Mouse (Mus musculus): Measurements from ENCODE around the gene Med16. TPM values are rescaled to one million over a fixed set of nuclear protein-coding genes. Genes with fewer than 3 reads are reported as not detected.
"Not testable (repeated sequence)": the region's sequence is repeated elsewhere in the genome, so short reads cannot be mapped to it uniquely, and the experiment has no call there.

Med16 gene
- polyA plus RNA-seq, 1 experiment: 31.7 TPM

DNA sequence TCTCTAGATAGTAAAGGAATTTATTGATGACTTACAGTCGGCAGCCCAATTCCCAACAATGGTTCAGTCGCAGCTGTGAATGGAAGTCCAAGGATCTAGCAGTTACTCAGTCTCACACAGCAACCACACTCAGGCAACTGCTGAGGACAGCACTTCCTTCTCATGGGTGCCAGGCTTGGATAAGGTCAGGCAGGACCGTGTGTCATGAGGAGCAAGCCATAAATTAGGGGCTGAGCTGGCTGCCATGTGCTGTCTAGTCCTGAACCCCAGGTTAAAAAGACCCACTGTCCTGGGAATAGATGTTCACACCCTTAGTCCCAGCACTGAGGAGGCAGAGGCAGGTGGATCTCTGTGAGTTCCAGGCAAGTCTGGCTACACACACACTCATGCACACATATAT, 23.8 kb downstream of the Med16 start:
- not testable (repeated sequence) for DNase-seq (ENCODE audit: low spot score)

DNA sequence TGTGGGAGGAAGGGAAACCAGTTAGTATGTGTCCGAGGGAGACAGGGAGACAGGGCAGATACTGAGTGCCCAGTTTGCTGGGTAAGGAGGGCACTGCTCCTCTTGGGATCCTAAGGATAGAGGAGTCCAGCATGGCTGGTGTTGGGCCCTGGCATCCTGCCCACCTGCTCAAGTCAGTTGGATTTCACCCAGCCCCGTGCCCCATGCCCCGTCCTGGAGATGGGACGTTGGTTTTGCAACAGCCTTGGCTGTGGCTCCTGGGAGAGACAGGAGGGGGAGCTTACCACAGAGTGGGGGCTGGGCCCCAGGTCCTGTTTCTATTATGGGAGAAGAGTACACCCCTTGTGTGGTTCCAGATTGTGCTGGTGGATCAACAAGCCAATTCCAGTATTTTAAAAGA, 24.3 kb downstream of the Med16 start:
- no peak for DNase-seq (ENCODE audit: low spot score)

DNA sequence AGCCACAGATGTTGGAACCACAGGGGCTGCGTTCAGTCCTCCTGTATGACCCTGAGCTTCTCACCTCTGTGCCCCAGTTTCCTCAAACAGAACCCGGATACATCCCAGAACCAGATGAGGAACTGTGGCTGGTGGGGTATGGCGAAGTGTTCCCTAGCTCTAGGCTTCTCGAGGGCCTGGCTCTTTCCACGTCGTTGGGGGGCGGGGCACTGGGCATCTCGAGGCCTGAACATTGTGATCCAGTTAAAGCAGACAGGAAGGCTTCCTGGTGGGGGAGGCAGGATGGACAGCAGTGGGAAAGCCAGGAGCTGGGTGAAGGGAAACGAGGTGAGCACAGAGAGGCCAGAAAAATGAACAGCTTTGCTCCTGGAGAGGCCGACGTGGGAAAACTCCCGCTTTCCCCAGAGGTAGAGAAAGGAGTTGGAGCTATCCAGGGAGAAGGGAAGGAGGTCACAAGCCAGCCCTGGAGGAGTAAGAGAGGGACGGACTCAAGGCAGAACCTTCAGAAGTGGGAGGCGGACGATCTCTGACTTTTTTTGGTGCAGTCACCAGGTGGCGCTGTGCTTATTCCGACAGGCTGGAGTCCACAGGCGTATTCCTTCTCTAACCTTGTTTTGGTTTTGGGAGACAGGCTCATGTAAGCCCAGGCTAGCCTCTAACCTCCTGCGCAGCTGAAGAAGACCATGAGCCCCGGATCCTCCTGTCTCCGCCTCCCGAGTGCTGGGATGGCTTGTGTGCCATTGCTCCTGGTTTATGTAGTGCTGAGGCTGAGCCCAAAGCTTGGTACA, 25.2 kb downstream of the Med16 start:
- DNase-seq (ENCODE audit: low spot score): no peak

DNA sequence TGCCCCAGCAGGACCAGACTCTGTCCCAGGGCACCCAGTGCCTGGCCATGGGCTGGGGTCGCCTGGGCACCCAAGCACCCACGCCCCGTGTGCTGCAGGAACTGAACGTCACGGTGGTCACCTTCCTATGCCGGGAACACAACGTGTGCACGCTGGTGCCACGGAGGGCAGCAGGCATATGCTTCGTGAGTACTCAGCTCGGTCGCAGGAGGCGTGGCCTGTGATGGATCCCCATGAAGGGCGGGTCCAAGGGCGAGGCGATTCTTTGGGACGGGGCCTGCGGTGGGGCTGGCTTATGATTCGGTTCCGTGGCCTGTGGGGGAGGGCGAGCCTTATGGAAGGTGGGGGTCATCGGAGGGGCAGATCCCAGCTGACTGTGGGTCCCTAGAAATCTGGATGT, 26.7 kb downstream of the Med16 start:
- no peak for DNase-seq (ENCODE audit: low spot score)

DNA sequence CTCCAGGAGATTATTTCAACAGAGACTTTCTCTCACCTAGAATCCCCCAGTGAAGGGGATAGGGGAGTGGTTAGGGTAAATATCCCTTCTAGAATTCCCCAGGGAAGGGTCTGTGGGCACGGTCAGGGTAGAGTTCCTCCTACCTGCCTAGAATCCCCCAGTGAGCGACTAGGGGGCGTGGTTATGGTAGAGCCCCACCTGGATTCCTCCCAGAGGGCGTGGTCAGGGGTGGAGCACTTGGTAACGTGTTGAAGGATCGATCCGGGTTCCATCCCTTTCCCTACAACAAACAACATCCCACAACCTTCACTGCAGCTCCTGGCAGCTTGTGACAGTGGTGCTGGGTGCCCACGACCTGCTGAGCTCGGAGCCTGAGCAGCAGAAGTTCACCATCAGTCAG, 28.0 kb downstream of the Med16 start:
- no peak for DNase-seq (ENCODE audit: low spot score)

DNA sequence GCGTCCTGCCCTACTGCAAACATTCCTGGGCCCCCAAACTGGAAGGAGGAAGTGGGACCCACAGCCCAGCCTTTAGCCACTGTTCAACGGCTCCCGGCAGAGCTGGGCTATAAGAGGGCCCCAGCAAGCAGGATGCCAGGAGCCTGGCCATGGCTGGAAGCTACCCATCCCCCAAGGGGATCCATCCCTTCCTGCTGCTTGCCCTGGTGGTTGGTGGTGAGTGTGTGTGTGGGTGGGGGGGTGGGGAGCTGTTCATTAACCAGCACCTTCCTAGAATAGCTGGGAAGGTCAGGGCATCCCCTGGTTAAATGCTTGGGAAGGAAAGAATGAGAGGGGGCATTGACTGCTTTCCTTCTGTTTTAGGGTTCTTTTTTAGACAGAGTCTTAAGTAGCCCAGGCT, 29.2 kb downstream of the Med16 start:
- DNase-seq (ENCODE audit: low spot score): no peak

DNA sequence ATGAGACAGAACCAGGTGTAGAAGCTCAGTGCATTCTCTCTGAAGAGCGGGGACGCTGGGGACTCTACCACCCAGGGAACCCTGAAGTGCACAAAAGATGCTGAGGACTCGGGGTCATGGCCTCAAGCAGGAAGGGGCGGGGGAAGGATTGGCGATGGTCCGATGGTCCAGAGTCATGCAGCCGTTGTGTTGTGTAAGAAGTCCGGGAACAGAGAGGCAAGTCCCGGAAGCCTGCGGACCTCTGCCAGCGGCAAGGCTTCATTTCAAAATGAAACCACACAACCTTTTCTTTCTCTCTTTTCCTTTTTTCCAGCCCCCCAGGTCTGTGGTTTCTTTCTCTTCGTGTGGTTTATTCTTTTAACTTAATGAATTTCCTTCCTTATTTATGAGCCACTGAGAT, 31.0 kb downstream of the Med16 start:
- no peak for DNase-seq (ENCODE audit: low spot score)

GRCm38 (mm10) chr10:79877174-79877573, 31.5 kb downstream of the Med16 start:
- DNase-seq (ENCODE audit: low spot score): no peak

GRCm38 (mm10) chr10:79874290-79874862, 34.3 kb downstream of the Med16 start, which contains the start of the genes Prtn3 and Plppr3:
Gene Prtn3, plus strand, starts transcription at chr10:79874476.
Gene Plppr3, minus strand, starts transcription at chr10:79874634.
- no peak for DNase-seq (ENCODE audit: low spot score)

- no peak for DNase-seq (ENCODE audit: low spot score)
Observed at GRCm38 (mm10) chr10:79873715-79874289, 34.9 kb downstream of the Med16 start.

DNA sequence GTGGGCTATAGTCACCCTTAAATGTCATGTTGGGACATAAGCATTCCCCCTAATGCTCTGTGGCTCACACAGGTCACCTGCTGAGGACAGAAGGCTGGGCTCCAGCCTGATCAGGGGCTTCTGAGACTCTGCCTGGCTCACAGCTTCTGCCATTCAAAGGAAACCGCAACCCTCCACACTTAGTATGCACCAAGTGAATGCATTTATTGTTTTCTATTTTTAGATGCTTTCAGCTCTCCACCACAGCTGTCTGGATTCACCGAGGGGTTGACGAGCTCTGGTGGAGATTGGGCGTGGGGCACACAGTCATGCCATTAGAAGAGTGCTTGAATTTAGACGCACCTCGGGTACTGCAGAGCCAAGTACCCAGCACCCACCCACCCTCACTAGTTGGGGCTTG, 35.4 kb downstream of the Med16 start:
- no peak for DNase-seq (ENCODE audit: low spot score)

DNA sequence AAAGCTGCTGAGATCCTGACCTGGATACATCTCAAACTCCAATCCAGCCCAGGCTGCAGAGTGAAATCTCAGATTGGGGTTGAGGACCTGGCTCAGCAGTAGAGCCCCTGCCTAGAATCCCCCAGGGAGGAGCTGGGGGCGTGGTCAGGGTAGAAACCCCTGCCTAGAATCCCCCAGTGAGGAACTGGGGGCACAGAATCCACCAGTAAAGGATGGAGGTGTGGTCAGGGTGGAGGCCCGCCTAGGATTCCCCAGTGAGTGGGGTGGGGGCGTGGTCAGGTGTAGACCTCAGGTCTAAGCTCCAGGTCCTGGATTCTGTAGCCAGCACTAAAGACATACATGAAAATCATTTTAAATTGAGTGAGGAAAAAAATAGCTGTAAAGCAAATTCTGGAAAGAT, 35.9 kb downstream of the Med16 start:
- no peak for DNase-seq (ENCODE audit: low spot score)

- no peak for DNase-seq (ENCODE audit: low spot score)
Observed at GRCm38 (mm10) chr10:79871845-79872244, 36.9 kb downstream of the Med16 start.

- no peak for DNase-seq (ENCODE audit: low spot score)
Observed at GRCm38 (mm10) chr10:79866601-79867000, 42.1 kb downstream of the Med16 start.

- no peak for DNase-seq (ENCODE audit: low spot score)
Observed at GRCm38 (mm10) chr10:79865801-79866295, 42.9 kb downstream of the Med16 start.

- DNase-seq (ENCODE audit: low spot score): no peak
Observed at GRCm38 (mm10) chr10:79865189-79865601, 43.5 kb downstream of the Med16 start.

DNA sequence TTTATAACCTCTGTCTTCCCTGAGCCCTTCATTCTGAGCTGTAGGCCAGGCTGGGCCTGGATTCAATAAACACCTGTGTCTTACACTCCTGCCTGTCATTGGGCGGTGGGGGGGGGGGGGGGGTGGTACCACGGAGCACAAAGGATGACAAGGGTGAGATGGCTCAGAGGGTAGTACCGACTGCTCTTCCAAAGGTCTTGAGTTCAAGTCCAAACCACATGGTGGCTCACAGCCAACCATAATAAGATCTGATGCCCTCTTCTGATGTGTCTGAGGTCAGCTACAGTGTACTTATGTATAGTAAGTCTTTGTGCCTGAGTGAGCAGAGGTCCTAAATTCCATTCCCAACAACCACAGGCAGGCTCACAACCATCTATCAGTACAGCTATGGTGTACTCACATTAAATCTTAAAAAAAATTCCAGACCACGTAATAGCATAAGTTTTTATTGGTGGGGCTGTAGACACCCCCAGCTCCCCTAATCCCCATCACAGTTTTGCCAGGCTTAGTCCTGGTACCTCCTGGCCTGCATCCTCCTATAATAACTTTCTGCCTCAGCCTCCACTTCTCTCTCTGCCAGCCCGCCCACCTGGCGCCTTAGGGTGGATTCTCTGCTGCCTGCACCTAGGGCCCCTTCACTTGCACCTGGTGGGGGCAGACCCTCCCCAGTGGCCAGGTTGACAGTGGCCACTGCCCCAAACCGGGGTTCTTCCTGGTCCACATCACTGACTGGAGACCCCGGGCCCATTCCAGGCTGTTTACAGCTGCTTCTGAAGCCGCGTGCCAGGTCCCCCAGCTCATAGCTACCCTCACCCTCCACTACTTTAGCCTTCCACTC, 44.2 kb downstream of the Med16 start:
- DNase-seq (ENCODE audit: low spot score): no peak

- no peak for DNase-seq (ENCODE audit: low spot score)
Observed at GRCm38 (mm10) chr10:79862925-79863324, 45.8 kb downstream of the Med16 start.

DNA sequence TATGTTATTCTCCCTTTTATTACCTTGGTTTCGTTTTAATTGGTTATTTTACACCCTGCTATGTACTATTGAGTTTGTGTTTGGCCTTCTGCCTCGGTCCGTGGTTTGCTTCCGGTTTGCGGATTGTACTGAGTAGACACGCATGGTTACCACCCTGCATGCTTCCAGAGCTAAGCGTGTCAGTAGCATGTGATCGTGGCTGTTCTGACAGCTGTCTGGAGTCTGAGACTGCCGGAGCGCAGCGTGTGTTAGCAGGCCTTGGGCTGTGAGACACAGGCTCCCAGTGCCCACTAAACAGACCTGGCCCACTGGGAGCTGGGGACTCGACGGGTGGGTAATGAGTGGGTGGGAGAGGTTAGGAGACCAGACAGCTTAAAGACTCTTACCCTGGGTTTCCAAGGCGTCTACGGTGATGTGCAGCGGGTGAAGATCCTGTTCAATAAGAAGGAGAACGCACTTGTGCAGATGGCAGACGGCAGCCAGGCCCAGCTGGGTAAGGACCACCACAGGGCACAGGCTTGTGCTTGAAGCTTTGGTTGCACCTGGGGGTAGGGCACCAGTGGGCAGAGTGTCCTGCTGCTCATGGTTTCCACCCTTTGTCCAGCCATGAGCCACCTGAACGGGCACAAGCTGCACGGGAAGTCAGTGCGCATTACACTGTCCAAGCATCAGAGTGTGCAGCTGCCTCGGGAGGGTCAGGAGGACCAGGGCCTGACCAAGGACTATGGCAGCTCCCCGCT, 46.5 kb downstream of the Med16 start:
- no peak for DNase-seq (ENCODE audit: low spot score)

DNA sequence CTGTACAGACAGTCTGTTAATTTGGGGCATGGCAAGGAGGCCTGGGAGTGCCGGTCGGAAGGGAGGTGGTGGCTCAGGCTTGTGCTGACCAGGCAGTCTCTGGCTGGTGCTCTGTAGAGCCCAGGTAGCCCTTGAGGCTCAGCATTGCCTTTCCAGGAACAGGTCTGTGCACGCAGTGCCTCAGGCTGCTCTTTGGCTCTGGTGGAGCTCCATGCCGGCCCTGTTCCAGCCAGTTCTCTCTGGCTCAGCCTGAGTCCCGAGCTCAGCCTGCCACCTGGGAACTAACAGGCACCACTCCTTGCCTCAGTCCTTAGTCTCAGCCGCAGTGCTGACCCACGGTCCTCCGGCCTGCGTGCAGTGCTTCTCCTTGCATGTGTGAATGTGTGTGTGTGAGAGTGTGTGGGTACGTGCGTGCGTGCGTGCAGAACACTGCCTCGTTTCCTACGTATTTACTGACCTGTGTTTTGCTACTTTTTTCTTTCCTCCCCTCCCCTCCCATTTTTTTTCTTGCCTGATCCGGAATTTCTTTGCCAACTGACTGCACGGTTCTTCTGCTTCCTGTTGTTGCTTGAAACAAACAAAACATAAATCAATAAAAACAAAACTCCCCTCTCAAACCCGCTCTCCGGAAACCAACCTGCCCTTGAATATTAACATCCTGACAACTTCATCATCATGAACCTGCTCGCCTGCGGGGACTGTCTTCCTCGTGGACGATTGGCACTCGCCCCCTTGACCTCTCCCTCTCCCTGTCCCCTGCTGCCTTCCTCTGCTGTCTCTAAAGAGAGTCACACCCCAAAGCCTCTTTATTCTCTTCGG, 47.3 kb downstream of the Med16 start:
- DNase-seq (ENCODE audit: low spot score): no peak

Data from urinary bladder, adult 2 months (tissue).